Mouse (Mus musculus): ENCODE results near the gene Them5.

The Them5 gene

DNA sequence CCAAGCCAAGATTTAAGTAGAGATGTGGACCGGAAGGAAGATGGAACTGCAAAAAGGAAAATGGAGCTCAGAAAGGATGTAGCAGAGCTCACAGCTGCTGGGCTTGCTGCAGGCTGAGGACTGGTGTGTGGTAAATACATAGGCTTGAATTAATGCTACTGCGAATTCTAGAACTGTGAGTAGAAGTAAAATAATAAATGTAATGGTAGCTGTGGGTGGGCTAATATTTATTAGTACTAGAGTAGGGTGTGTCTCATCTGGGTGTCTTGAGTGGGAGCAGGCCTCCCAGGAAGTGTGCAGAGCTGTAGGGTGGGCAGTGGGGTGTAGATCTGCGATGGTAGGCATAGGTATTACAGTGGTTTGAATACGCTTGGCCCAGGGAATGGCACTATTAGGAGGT lies 7.5 kb upstream of the Them5 start:
- no peak overlapping the region for H3K4me3 ChIP-seq (replicated peaks; ENCODE audit: low read length)
- TF ChIP-seq NANOG (IDR thresholded peaks at IDR 0.05; ENCODE audit: borderline replicate concordance, low read length) (no peak), POU5F1 (IDR thresholded peaks at IDR 0.05; ENCODE audit: borderline replicate concordance, low read length) (no peak), CTCF (conservative IDR thresholded peaks at IDR 0.05; ENCODE audit: low read length) (no peak)
- H3K27me3 ChIP-seq (ENCODE audit: insufficient read depth, low read length) = no peaks in the 10 kb centered on the region
- no peaks in the 10 kb centered on the region for H3K36me3 ChIP-seq (ENCODE audit: insufficient read depth, low read length)
- peaks cover 6% of the 10 kb centered on the region; the same call in 1 of the 2 replicates for H3K9me3 ChIP-seq (ENCODE audit: low read length)
- no peaks in the 10 kb centered on the region for H3K4me1 ChIP-seq (replicated peaks; ENCODE audit: low read depth, low read length)

DNA sequence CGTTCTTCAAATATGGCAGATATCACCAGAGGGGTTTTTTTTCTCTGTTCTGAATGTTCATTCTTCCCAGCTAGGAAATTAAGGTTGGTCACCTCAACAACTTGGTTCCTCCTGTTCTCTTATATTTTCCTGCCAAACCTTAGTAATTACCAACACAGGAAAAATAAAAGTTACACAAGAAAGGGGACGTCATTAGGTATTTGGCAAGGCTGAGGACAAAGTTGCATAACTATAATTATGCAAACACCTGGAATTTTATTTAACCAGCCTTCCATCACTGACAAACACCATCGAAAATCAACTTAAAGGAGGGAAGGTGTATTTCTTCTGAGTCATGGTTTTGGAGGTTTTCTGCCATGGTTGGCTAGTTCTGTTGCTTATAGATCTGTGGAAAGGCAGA lies 3.4 kb upstream of the Them5 start:
- peaks cover 12% of the 10 kb centered on the region; the same call in 1 of the 2 replicates for H3K27me3 ChIP-seq (ENCODE audit: insufficient read depth, low read length)
- no peaks in the 10 kb centered on the region for H3K36me3 ChIP-seq (ENCODE audit: insufficient read depth, low read length)
- peaks cover 4% of the 10 kb centered on the region for H3K4me1 ChIP-seq (replicated peaks; ENCODE audit: low read depth, low read length)
- H3K4me3 ChIP-seq (replicated peaks; ENCODE audit: low read length) = no peak overlapping the region
- no peak for TF ChIP-seq CTCF (conservative IDR thresholded peaks at IDR 0.05; ENCODE audit: low read length)
- no peak for TF ChIP-seq POU5F1 (IDR thresholded peaks at IDR 0.05; ENCODE audit: borderline replicate concordance, low read length)
- TF ChIP-seq NANOG (IDR thresholded peaks at IDR 0.05; ENCODE audit: borderline replicate concordance, low read length) = no peak
- peaks cover 6% of the 10 kb centered on the region; the same call in 1 of the 2 replicates for H3K9me3 ChIP-seq (ENCODE audit: low read length)

DNA sequence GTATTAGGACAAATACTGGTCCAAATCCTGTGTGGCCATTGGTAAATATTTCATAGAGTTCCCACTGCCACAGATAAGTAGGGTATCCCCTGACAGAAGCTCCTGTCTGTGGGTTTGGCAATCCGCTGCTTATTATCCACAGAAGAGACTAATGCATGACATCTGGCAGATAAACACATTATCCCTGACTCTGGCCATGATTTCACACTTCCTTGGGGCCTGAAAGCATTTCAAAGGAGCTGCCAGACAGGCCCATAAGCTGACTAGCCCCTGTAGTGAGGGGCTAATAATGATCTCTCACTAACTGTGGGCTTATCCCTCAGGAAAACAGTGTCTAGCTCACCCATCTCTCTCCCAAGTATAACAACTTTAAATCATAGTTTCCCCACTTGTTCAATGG lies 653 bp downstream of the Them5 start:
- H3K4me3 ChIP-seq (replicated peaks; ENCODE audit: low read length) = no peak overlapping the region
- peaks cover 18% of the 10 kb centered on the region; the same call in 1 of the 2 replicates for H3K27me3 ChIP-seq (ENCODE audit: insufficient read depth, low read length)
- H3K36me3 ChIP-seq (ENCODE audit: insufficient read depth, low read length) = no peaks in the 10 kb centered on the region
- TF ChIP-seq NANOG (IDR thresholded peaks at IDR 0.05; ENCODE audit: borderline replicate concordance, low read length) (no peak), POU5F1 (IDR thresholded peaks at IDR 0.05; ENCODE audit: borderline replicate concordance, low read length) (no peak), CTCF (conservative IDR thresholded peaks at IDR 0.05; ENCODE audit: low read length) (no peak)
- peaks cover 3% of the 10 kb centered on the region; the same call in 1 of the 2 replicates for H3K9me3 ChIP-seq (ENCODE audit: low read length)
- peaks cover 4% of the 10 kb centered on the region for H3K4me1 ChIP-seq (replicated peaks; ENCODE audit: low read depth, low read length)

DNA sequence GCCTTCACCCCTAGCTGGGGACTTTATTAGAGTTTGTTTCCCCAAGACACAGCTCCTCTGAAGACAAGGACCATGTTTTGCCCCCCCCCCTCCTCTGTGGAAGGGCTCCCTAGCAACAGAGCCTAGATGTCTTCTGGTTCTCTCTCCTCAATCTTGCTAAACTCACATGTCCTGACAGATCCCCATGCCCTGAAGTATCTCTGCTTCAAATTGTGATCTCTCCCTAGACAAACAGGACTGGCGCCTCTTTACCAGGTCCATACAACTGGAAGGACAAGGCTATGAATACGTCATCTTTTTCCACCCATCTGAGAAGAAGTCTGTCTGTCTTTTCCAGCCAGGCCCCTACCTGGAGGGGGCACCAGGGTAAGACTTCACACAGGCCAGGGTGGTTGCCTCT lies 2.3 kb downstream of the Them5 start:
- Histone ChIP-seq H3K36me3 (ENCODE audit: insufficient read depth, low read length) (no peaks in the 10 kb centered on the region), H3K27me3 (ENCODE audit: insufficient read depth, low read length) (peaks cover 18% of the 10 kb centered on the region; the same call in 1 of the 2 replicates), H3K4me3 (replicated peaks; ENCODE audit: low read length) (no peak overlapping the region), H3K4me1 (replicated peaks; ENCODE audit: low read depth, low read length) (peaks cover 4% of the 10 kb centered on the region), H3K9me3 (ENCODE audit: low read length) (no peaks in the 10 kb centered on the region)
- no peak for TF ChIP-seq CTCF (conservative IDR thresholded peaks at IDR 0.05; ENCODE audit: low read length)
- TF ChIP-seq POU5F1 (IDR thresholded peaks at IDR 0.05; ENCODE audit: borderline replicate concordance, low read length) = no peak
- TF ChIP-seq NANOG (IDR thresholded peaks at IDR 0.05; ENCODE audit: borderline replicate concordance, low read length) = no peak

DNA sequence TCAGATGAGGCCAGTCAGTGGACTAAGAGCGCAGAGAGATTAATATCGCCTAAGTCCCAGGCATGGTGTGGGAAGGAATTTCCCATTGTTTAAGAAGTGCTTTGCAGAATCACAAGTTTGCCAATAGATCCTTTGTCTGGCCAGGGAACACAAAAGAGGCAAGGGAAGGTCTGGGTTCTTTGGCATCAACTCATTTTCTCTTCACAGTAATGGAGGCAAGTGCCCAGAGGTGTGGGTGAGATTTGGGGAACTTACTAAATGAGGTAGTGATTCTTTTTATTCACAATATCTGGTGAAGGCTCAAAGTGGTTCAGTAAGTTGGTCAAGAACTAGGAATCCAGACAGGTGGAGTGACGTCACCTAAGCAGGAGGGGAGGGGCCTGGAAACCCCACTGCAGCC lies 3.0 kb downstream of the Them5 start:
- Histone ChIP-seq H3K4me1 (replicated peaks; ENCODE audit: low read depth, low read length) (peaks cover 4% of the 10 kb centered on the region), H3K36me3 (ENCODE audit: insufficient read depth, low read length) (no peaks in the 10 kb centered on the region), H3K27me3 (ENCODE audit: insufficient read depth, low read length) (peaks cover 21% of the 10 kb centered on the region; the same call in 1 of the 2 replicates), H3K9me3 (ENCODE audit: low read length) (no peaks in the 10 kb centered on the region), H3K4me3 (replicated peaks; ENCODE audit: low read length) (no peak overlapping the region)
- no peak for TF ChIP-seq CTCF (conservative IDR thresholded peaks at IDR 0.05; ENCODE audit: low read length)
- TF ChIP-seq NANOG (IDR thresholded peaks at IDR 0.05; ENCODE audit: borderline replicate concordance, low read length) = no peak

DNA sequence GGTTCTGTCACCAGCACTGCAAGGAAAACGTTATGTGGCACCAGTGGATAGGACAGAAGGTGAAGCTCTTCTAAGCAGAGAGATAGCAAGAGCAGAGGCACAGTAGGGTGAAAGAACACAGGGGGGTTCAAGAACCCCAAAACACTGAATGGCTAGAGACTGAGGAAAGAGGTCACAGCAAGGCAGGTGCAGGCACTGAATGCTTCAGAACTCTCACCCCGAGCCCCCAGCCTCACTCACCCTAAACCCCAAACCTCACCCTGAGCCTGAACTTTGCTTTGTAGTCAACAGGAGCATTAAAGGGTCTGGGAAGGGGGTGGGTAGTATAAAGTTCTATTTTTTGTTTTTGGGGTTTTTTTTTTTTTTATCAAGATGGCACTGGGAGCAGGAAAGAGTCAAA lies 6.2 kb downstream of the Them5 start:
- Histone ChIP-seq H3K27me3 (ENCODE audit: insufficient read depth, low read length) (peaks cover 11% of the 10 kb centered on the region; the same call in 1 of the 2 replicates), H3K36me3 (ENCODE audit: insufficient read depth, low read length) (no peaks in the 10 kb centered on the region), H3K4me3 (replicated peaks; ENCODE audit: low read length) (no peak overlapping the region), H3K9me3 (ENCODE audit: low read length) (peaks cover 18% of the 10 kb centered on the region), H3K4me1 (replicated peaks; ENCODE audit: low read depth, low read length) (no peaks in the 10 kb centered on the region)
- TF ChIP-seq NANOG (IDR thresholded peaks at IDR 0.05; ENCODE audit: borderline replicate concordance, low read length) (no peak), CTCF (conservative IDR thresholded peaks at IDR 0.05; ENCODE audit: low read length) (no peak), POU5F1 (IDR thresholded peaks at IDR 0.05; ENCODE audit: borderline replicate concordance, low read length) (no peak)

DNA sequence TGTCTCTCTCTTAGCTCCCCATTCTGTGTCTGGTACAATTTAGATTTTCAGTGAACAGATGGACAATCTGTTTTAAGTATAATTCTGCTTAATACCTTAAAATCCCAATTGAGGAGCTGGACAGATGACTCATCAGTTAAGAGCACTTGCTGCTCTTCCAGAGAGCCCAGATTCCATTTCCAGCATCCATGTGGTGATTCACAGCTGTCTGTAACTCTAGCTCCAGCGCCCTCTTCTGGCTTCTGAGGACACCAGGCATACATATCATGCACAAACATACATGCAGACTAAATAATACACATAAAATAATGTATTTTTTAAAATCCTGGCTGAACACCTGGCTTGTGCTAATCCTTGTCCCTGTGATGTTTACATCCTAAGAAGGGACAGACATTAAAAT lies 18.9 kb downstream of the Them5 start:
- peaks cover 26% of the 10 kb centered on the region for H3K9me3 ChIP-seq (ENCODE audit: low read length)
- no peaks in the 10 kb centered on the region for H3K36me3 ChIP-seq (ENCODE audit: insufficient read depth, low read length)
- H3K4me3 ChIP-seq (replicated peaks; ENCODE audit: low read length) = no peak overlapping the region
- TF ChIP-seq POU5F1 (IDR thresholded peaks at IDR 0.05; ENCODE audit: borderline replicate concordance, low read length) (no peak), CTCF (conservative IDR thresholded peaks at IDR 0.05; ENCODE audit: low read length) (peak; percentile 40), NANOG (IDR thresholded peaks at IDR 0.05; ENCODE audit: borderline replicate concordance, low read length) (no peak)
- peaks cover 7% of the 10 kb centered on the region; the same call in 1 of the 2 replicates for H3K4me1 ChIP-seq (replicated peaks; ENCODE audit: low read depth, low read length)
- peaks cover 46% of the 10 kb centered on the region for H3K27me3 ChIP-seq (ENCODE audit: insufficient read depth, low read length)

DNA sequence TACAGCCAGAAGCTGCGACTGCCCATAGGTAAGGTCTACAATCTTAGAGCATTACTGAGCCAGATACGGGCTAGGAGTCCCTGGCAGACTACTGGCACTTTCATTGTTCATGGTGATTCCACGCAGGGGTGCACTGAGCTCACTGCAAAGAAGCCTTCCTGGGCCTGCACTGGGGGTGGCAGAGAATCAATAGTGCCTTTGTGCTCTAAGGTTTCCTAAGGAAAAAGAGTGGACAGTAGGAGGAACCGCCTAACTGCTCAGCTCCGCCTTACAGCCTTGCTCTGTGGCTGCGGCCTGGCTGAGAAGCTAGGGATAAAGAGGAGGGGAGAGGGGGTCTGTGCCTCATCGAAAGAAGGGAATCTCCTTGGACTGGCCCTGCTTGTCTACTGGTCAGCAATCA lies 20.2 kb downstream of the Them5 start, which contains the start of gene C2cd4d:
Gene C2cd4d, plus strand, starts transcription at position 301 of the 400 bp plus-strand sequence.
- H3K4me1 ChIP-seq (replicated peaks; ENCODE audit: low read depth, low read length) = peaks cover 7% of the 10 kb centered on the region; the same call in 1 of the 2 replicates
- H3K4me3 ChIP-seq (replicated peaks; ENCODE audit: low read length) = peak within 1 kb of the TSS; percentile 79
- peaks cover 13% of the 10 kb centered on the region for H3K9me3 ChIP-seq (ENCODE audit: low read length)
- no peak for TF ChIP-seq CTCF (conservative IDR thresholded peaks at IDR 0.05; ENCODE audit: low read length)
- no peak for TF ChIP-seq NANOG (IDR thresholded peaks at IDR 0.05; ENCODE audit: borderline replicate concordance, low read length)
- no peak for TF ChIP-seq POU5F1 (IDR thresholded peaks at IDR 0.05; ENCODE audit: borderline replicate concordance, low read length)
- peaks cover 53% of the 10 kb centered on the region for H3K27me3 ChIP-seq (ENCODE audit: insufficient read depth, low read length)
- H3K36me3 ChIP-seq (ENCODE audit: insufficient read depth, low read length) = no peaks in the 10 kb centered on the region

All from E14TG2a.4 (cell line).